Mouse (Mus musculus) forebrain, embryonic 16.5 days (tissue): ENCODE results near the gene Ptpn18. TPM values are rescaled to one million over a fixed set of nuclear protein-coding genes. Genes with fewer than 3 reads are reported as not detected.
A peak's percentile ranks its signal among the peaks of the same experiment; 100 is the strongest.

Source experiments
- ATAC-seq: fragments of 200-750 bp; cut with Nextera tagmentation; 2 replicates; pipeline ENCODE4 v1.8.0; 2017; ENCODE audit warnings: mild to moderate bottlenecking, moderate library complexity
- H3K27ac ChIP-seq: fragments of 300-500 bp; sonication (generic); 2 replicates; pipeline ENCODE4 v1.5.1; 2014; ENCODE audit warnings: low read length, control low read depth
- H3K27me3 ChIP-seq: fragments of 300-500 bp; sonication (generic); replicated peaks from 2 replicates; pipeline ENCODE4 v1.6.1; 2014; ENCODE audit warnings: low read length; ENCODE audit not compliant: control insufficient read depth, insufficient read depth
- H3K36me3 ChIP-seq: fragments of 300-500 bp; sonication (generic); 2 replicates; pipeline ENCODE4 v1.6.1; 2014; ENCODE audit not compliant: control insufficient read depth, insufficient read depth
- H3K4me1 ChIP-seq: fragments of 300-500 bp; sonication (generic); replicated peaks from 2 replicates; pipeline ENCODE4 v1.6.1; 2014; ENCODE audit warnings: low read length; ENCODE audit not compliant: control insufficient read depth, insufficient read depth
- H3K4me2 ChIP-seq: fragments of 300-500 bp; sonication (generic); 2 replicates; pipeline ENCODE4 v1.6.1; 2014; ENCODE audit warnings: mild to moderate bottlenecking, low read length, control low read depth
- H3K4me3 ChIP-seq: fragments of 300-500 bp; sonication (generic); replicated peaks from 2 replicates; pipeline ENCODE4 v1.5.1; 2014; ENCODE audit warnings: mild to moderate bottlenecking, low read length, control low read depth
- H3K9ac ChIP-seq: fragments of 300-500 bp; sonication (generic); replicated peaks from 2 replicates; pipeline ENCODE4 v1.6.1; 2014; ENCODE audit warnings: low read depth, low read length, control low read depth
- H3K9me3 ChIP-seq: fragments of 300-500 bp; sonication (generic); 2 replicates; pipeline ENCODE4 v1.6.1; 2016; ENCODE audit warnings: low read length; ENCODE audit not compliant: control insufficient read depth
- whole genome bisulfite sequencing: fragments of 180-500 bp; shearing (Covaris S2); extraction: QIAGEN DNeasy Blood & Tissue Kit; methylation state at CpG from one replicate; pipeline ENCODE4 v1.1.7; 2014; 5-methylcytosine and 5-hydroxymethylcytosine counted together
- polyA plus RNA-seq: library from polyadenylated mRNA; unstranded; fragments of >200 nt; fragmentation: Nextera tagmentation; extraction: Ambion mirVana; gene quantifications from 2 replicates; pipeline ENCODE4 v1.2.1, GENCODE M21; 2015

The Ptpn18 gene
- 4.0 and 4.2 TPM in 2 replicates for polyA plus RNA-seq

GRCm38 (mm10) chr1:34459284-34460060, at the start of gene Ptpn18:
Ptpn18 (plus strand) TSS chr1:34459762.
- H3K9me3 ChIP-seq, result no peaks in the 10 kb centered on the region
- WGBS, result 0% methylated on average over 48 of the region's 48 CpGs
- H3K4me1 ChIP-seq, result peaks cover 5% of the 10 kb centered on the region
- peaks cover 24% of the 10 kb centered on the region for H3K27me3 ChIP-seq
- ATAC-seq, result peak; percentile 98
- peak within 1 kb of the TSS; percentile 91 for H3K4me2 ChIP-seq
- H3K9ac ChIP-seq, result peak within 1 kb of the TSS; percentile 56
- H3K27ac ChIP-seq, result no peak within 1 kb of the TSS
- peak within 1 kb of the TSS; percentile 64 for H3K4me3 ChIP-seq
- H3K36me3 ChIP-seq, result no peaks in the 10 kb centered on the region

DNA sequence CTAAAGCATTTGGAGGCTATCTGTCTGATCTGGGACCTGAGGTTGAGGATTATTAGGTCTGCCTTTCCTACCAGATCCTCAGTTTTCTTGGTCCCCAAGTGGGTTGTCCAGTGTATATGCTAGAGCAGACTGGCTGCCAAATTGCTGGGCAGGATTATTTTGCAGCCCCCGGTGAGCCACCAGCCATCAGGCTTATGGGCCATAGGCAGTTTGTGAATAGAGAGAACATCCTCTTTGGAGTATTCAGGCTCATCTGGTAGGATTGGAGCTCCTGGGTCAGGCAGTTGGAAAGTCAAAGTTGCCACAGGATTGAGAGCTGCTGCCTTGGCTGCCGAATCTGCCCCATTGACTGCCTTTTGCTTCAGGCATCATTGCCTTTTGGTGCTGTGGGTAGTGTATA, 31.1 kb upstream of the Ptpn18 start:
- no peak for ATAC-seq
- Histone ChIP-seq H3K9me3 (peaks cover 36% of the 10 kb centered on the region), H3K4me3 (no peak overlapping the region), H3K9ac (no peak overlapping the region), H3K27ac (no peak overlapping the region), H3K27me3 (no peaks in the 10 kb centered on the region), H3K36me3 (peaks cover 17% of the 10 kb centered on the region), H3K4me2 (no peak overlapping the region), H3K4me1 (peaks cover 8% of the 10 kb centered on the region)
- WGBS, result 100% methylated on average over 2 of the region's 2 CpGs

DNA sequence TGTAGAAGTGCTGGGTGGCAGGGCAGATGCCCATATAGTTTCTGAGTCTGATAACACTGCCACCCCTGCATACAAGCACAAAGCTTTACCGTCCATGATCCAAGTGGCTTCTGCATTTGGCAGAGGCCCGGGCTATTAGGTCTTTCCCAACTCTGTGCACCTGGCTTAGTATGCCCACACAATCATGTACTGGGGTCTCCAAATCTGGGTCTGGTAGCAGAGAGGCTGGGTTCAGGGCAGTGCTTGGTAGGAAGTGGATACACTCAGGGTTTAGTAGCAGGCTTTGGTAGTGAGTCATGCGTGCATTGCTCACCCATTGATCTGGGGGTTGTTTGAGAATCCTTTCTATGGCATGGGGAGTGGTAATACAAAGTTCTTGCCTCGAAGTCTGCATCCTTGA, 30.3 kb upstream of the Ptpn18 start:
- ATAC-seq, result no peak
- Histone ChIP-seq H3K9ac (no peak overlapping the region), H3K9me3 (peaks cover 36% of the 10 kb centered on the region), H3K27ac (no peak overlapping the region), H3K4me1 (peaks cover 16% of the 10 kb centered on the region), H3K4me3 (no peak overlapping the region), H3K36me3 (peaks cover 17% of the 10 kb centered on the region), H3K27me3 (no peaks in the 10 kb centered on the region), H3K4me2 (no peak overlapping the region)
- WGBS, result 91% methylated on average over 4 of the region's 4 CpGs

DNA sequence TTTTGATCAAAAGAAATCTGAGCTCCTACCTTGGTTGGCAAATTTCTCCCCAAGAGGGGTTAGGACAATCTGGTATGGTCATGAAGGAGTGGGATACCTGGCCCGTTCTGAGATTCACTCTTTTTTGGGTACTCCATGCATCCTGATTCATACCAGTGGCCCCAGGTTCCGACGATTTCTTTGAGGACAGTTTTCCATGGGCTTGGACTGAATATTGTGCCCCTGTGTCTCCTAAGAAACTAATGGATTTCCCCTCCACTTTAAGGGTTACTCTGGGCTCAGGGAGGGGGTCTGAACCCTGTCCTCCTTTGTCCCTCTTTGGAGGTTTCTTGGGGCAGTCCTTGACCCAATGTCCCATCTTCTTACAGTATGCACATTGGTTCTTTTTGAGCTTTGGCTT, 28.6 kb upstream of the Ptpn18 start:
- Histone ChIP-seq H3K4me1 (peaks cover 18% of the 10 kb centered on the region), H3K4me2 (no peak overlapping the region), H3K9ac (no peak overlapping the region), H3K27ac (no peak overlapping the region), H3K27me3 (no peaks in the 10 kb centered on the region), H3K36me3 (peaks cover 17% of the 10 kb centered on the region), H3K4me3 (no peak overlapping the region), H3K9me3 (peaks cover 36% of the 10 kb centered on the region)
- 97% methylated on average over 3 of the region's 3 CpGs for WGBS
- ATAC-seq, result no peak

- H3K27me3 ChIP-seq, result no peaks in the 10 kb centered on the region
- no peak overlapping the region for H3K4me2 ChIP-seq
- ATAC-seq, result no peak
- H3K9me3 ChIP-seq, result peaks cover 36% of the 10 kb centered on the region
- peaks cover 18% of the 10 kb centered on the region for H3K4me1 ChIP-seq
- 97% methylated on average over 9 of the region's 9 CpGs for WGBS
- no peak overlapping the region for H3K9ac ChIP-seq
- no peak overlapping the region for H3K4me3 ChIP-seq
- no peak overlapping the region for H3K27ac ChIP-seq
- peaks cover 17% of the 10 kb centered on the region for H3K36me3 ChIP-seq
Observed at GRCm38 (mm10) chr1:34431431-34431830, 28.1 kb upstream of the Ptpn18 start.

DNA sequence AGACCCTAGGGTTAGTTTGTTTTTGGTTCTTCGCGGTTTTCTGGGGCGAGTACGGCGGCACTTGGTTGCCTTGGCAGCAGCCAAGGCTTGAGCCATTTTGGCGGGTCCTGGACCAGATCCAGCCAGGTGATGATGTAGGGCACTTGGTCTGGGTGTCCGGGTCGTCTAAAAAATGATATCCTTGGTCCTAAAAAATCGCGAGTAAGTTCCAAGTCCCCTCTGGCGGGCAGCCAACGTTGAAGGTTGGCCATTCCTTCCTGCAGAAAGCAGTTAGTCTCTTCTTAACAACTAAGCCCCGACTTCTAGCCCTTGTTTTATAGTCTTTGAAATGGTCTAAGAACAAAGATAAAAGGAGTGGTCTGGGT, 27.2 kb upstream of the Ptpn18 start:
- no peak for ATAC-seq
- H3K27ac ChIP-seq, result no peak overlapping the region; the same call in 1 of the 2 replicates
- 32% methylated on average over 13 of the region's 13 CpGs for WGBS
- H3K36me3 ChIP-seq, result peaks cover 17% of the 10 kb centered on the region
- peak overlapping the region; percentile 60 for H3K9ac ChIP-seq
- no peaks in the 10 kb centered on the region for H3K27me3 ChIP-seq
- H3K4me1 ChIP-seq, result peaks cover 18% of the 10 kb centered on the region
- peaks cover 36% of the 10 kb centered on the region for H3K9me3 ChIP-seq
- peak overlapping the region; percentile 47 for H3K4me3 ChIP-seq
- peak overlapping the region; percentile 54 for H3K4me2 ChIP-seq

- ATAC-seq, result peak; percentile 39
- peak overlapping the region; percentile 60 for H3K9ac ChIP-seq
Observed at GRCm38 (mm10) chr1:34432776-34433481, 26.6 kb upstream of the Ptpn18 start.

DNA sequence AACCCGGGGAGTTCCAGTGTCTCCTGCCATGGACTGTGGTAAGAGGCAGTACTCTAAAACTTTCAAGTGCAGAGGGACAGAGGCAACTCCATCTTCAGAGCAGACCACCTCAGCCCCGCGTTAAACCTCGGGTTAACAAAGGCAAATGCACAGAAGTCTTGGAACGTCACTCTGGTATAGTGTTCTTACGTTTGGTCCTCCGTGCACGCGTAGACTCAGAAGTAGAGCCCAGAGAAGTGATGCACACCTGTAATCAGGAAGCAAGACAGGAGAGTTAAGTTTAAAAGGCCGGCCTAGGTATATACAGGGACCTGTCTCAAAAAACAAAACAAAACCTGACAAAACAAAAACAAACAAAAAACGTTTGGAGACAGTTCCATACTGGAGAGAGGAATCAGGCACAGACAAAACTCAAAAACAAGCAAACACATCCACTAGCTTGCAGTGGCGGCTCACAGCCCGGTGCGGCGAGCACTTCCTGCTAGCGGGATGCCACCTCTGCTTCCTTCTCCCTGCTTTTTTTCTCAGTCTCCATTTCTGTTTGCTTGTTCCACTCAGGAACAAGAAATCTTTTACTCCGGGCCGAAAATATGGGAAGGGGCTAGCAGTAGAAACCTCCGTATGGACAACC, 25.6 kb upstream of the Ptpn18 start:
- Histone ChIP-seq H3K4me1 (peaks cover 24% of the 10 kb centered on the region), H3K27me3 (no peaks in the 10 kb centered on the region), H3K4me3 (peak overlapping the region; percentile 66), H3K36me3 (peaks cover 17% of the 10 kb centered on the region), H3K9ac (peak overlapping the region; percentile 77), H3K4me2 (peak overlapping the region; percentile 54), H3K27ac (peak overlapping the region; percentile 60), H3K9me3 (peaks cover 28% of the 10 kb centered on the region)
- peak; percentile 5; the same call in 1 of the 2 replicates for ATAC-seq
- 5% methylated on average over 19 of the region's 19 CpGs for WGBS

More at GRCm38 (mm10) chr1:34432776-34433481, 26.6 kb upstream of the Ptpn18 start:
- peaks cover 35% of the 10 kb centered on the region for H3K9me3 ChIP-seq
- H3K4me3 ChIP-seq, result peak overlapping the region; percentile 47
- no peaks in the 10 kb centered on the region for H3K27me3 ChIP-seq
- peak overlapping the region; percentile 54 for H3K4me2 ChIP-seq
- peaks cover 18% of the 10 kb centered on the region for H3K4me1 ChIP-seq
- peak overlapping the region; percentile 64 for H3K27ac ChIP-seq
- WGBS, result 3% methylated on average over 35 of the region's 35 CpGs
- peaks cover 17% of the 10 kb centered on the region for H3K36me3 ChIP-seq

DNA sequence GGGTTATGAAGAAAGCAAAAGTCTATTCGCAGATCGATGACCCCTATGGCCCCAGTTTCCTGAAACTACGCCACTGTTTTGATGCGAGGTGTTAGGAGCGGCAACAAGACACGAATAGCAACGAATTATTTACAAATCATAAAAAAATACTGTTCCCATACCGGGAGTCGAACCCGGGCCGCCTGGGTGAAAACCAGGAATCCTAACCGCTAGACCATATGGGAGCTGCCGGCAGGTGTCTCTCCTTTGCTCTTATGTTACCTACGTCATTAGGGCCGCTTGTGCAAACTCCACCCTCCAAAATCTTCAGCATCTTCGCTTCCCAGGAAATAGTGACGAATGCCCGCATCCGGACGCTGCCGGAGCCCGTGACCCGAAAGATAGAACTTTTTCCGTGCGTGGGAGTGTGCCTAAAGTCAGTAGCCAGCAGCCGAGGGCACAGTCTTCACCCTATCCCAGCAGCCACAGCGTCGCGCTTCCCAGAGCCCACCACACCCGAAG, 24.9 kb upstream of the Ptpn18 start:
- ATAC-seq, result peak; percentile 18; the same call in 1 of the 2 replicates
- Histone ChIP-seq H3K4me2 (peak overlapping the region; percentile 54), H3K36me3 (peaks cover 14% of the 10 kb centered on the region), H3K4me1 (peaks cover 24% of the 10 kb centered on the region), H3K9me3 (peaks cover 22% of the 10 kb centered on the region), H3K27me3 (no peaks in the 10 kb centered on the region), H3K9ac (peak overlapping the region; percentile 77), H3K27ac (peak overlapping the region; percentile 95), H3K4me3 (peak overlapping the region; percentile 66)
- under 1% methylated on average over 30 of the region's 30 CpGs for WGBS
